ENCODE assay signal across 10 mouse cellular contexts in genomic region chr1:40000899-40001298, GRCm38 (mm10).
DNase-seq lines count a peak whose midpoint lies in the region; ATAC-seq and TF ChIP-seq lines count a peak whose summit lies in the region.
"Had no signal": no experiment of that assay in that cellular context is flagged by ENCODE, and none has a peak within 500 bp of the region (broad histone marks: within the 10 kb centered on the region; RNA-seq: fewer than 3 reads in every experiment).

No protein-coding gene starts in this region.

- DNase-seq in embryo, embryonic 10 days (ENCODE audit: low spot score): peak; percentile 60
- no peak for DNase-seq in embryo, embryonic 9.5 days (ENCODE audit: extremely low spot score)
- peak; percentile 38 for DNase-seq in liver, postnatal 0 days
- no peak for DNase-seq in liver, embryonic 11.5 days (ENCODE audit: low spot score)
- peak; percentile 83 for DNase-seq in brain, adult 2 months (ENCODE audit: low read depth, low spot score)
- peak; percentile 61 for DNase-seq in right cerebral cortex, postnatal 25 days

- no peak for ATAC-seq in liver, postnatal 0 days
- ATAC-seq in liver, embryonic 11.5 days (replicated peaks; ENCODE audit: low FRiP score): no peak
- ATAC-seq in intestine, postnatal 0 days: no peak
- ATAC-seq in erythroblast, adult 5-6 weeks (replicated peaks; ENCODE audit: low FRiP score, poor library complexity, severe bottlenecking): no peak
- ATAC-seq: Patski had no signal

- no peak overlapping the region for H3K4me2 ChIP-seq in liver, postnatal 0 days (ENCODE audit: low read depth, low read length)
- no peak overlapping the region for H3K4me2 ChIP-seq in liver, embryonic 11.5 days
- no peak overlapping the region for H3K4me2 ChIP-seq in intestine, postnatal 0 days (replicated peaks; ENCODE audit: low read depth)
- H3K4me2 ChIP-seq: lung, embryonic 15.5 days had no signal

- no peaks in the 10 kb centered on the region for H3K27me3 ChIP-seq in liver, postnatal 0 days (ENCODE audit: insufficient read depth, low read length)
- H3K27me3 ChIP-seq in liver, embryonic 11.5 days (replicated peaks; ENCODE audit: control insufficient read depth, insufficient read depth, low read length): no peaks in the 10 kb centered on the region
- no peaks in the 10 kb centered on the region for H3K27me3 ChIP-seq in intestine, postnatal 0 days (replicated peaks; ENCODE audit: control insufficient read depth, insufficient read depth, low read length)
- H3K27me3 ChIP-seq: lung, embryonic 15.5 days; Patski had no signal

- no peak overlapping the region for H3K27ac ChIP-seq in liver, postnatal 0 days (ENCODE audit: low read depth)
- no peak overlapping the region for H3K27ac ChIP-seq in liver, embryonic 11.5 days (ENCODE audit: low read depth, low read length)
- H3K27ac ChIP-seq in intestine, postnatal 0 days (ENCODE audit: low read depth, low read length): no peak overlapping the region
- H3K27ac ChIP-seq: lung, embryonic 15.5 days had no signal

- TF ChIP-seq EP300 in liver, postnatal 0 days (IDR thresholded peaks at IDR 0.05; ENCODE audit: low read depth): no peak

- 62% methylated on average over 5 of the region's 5 CpGs for WGBS in liver, postnatal 0 days (ENCODE audit: insufficient replicate concordance)
- WGBS in liver, embryonic 11.5 days: 68% methylated on average over 5 of the region's 5 CpGs
- 60% methylated on average over 5 of the region's 5 CpGs for WGBS in intestine, postnatal 0 days

- peak; percentile 63 for TF ChIP-seq CTCF in liver, postnatal 0 days (IDR thresholded peaks at IDR 0.05; ENCODE audit: low read depth)
- peak; percentile 74 for TF ChIP-seq CTCF in intestine, postnatal 0 days (IDR thresholded peaks at IDR 0.05; ENCODE audit: low read depth)

- H3K9me3 ChIP-seq in liver, postnatal 0 days (ENCODE audit: low read length): no peaks in the 10 kb centered on the region
- no peaks in the 10 kb centered on the region for H3K9me3 ChIP-seq in liver, embryonic 11.5 days (ENCODE audit: control insufficient read depth, low read length)
- no peaks in the 10 kb centered on the region for H3K9me3 ChIP-seq in intestine, postnatal 0 days (ENCODE audit: control insufficient read depth)
- H3K9me3 ChIP-seq: lung, embryonic 15.5 days had no signal

- H3K36me3 ChIP-seq in liver, postnatal 0 days (replicated peaks; ENCODE audit: insufficient read depth, low read length): peaks cover 62% of the 10 kb centered on the region
- H3K36me3 ChIP-seq in liver, embryonic 11.5 days (ENCODE audit: control insufficient read depth, insufficient read depth, low read length): peaks cover 14% of the 10 kb centered on the region
- peaks cover 75% of the 10 kb centered on the region for H3K36me3 ChIP-seq in intestine, postnatal 0 days (ENCODE audit: control insufficient read depth, insufficient read depth)

- no peaks in the 10 kb centered on the region for H3K4me1 ChIP-seq in liver, postnatal 0 days (ENCODE audit: insufficient read depth)
- no peaks in the 10 kb centered on the region for H3K4me1 ChIP-seq in liver, embryonic 11.5 days (replicated peaks; ENCODE audit: control insufficient read depth, insufficient read depth, low read length)
- H3K4me1 ChIP-seq in intestine, postnatal 0 days (replicated peaks; ENCODE audit: control insufficient read depth, insufficient read depth, low read length): no peaks in the 10 kb centered on the region
- H3K4me1 ChIP-seq: lung, embryonic 15.5 days had no signal

- no peak overlapping the region for H3K4me3 ChIP-seq in liver, postnatal 0 days (ENCODE audit: low read depth, low read length)
- H3K4me3 ChIP-seq in liver, embryonic 11.5 days (ENCODE audit: low read depth, low read length): no peak overlapping the region
- H3K4me3 ChIP-seq in intestine, postnatal 0 days (ENCODE audit: low read depth, low read length): no peak overlapping the region
- H3K4me3 ChIP-seq: lung, embryonic 15.5 days had no signal

- no peak overlapping the region for H3K9ac ChIP-seq in liver, postnatal 0 days (replicated peaks)
- H3K9ac ChIP-seq in liver, embryonic 11.5 days (ENCODE audit: low read depth, low read length): no peak overlapping the region
- no peak overlapping the region for H3K9ac ChIP-seq in intestine, postnatal 0 days (ENCODE audit: low read depth, low read length)
- H3K9ac ChIP-seq: lung, embryonic 15.5 days had no signal

Comparison
In these comparisons a context has a peak if more than half of its experiments do, and no peak if none do; other contexts are left out.
1. DNase-seq: peak in embryo, embryonic 10 days (single experiment), liver, postnatal 0 days (single experiment), brain, adult 2 months (single experiment) and right cerebral cortex, postnatal 25 days (single experiment); none in embryo, embryonic 9.5 days (single experiment) and liver, embryonic 11.5 days (single experiment).